Mouse (Mus musculus): ENCODE data around the gene Zfp58. TPM values are rescaled to one million over a fixed set of nuclear protein-coding genes. Genes with fewer than 3 reads are reported as not detected.

Gene Zfp58
- total and polyA plus RNA-seq, 3 experiments = 0.80 to 26.3 (median 13.6) TPM

DNA sequence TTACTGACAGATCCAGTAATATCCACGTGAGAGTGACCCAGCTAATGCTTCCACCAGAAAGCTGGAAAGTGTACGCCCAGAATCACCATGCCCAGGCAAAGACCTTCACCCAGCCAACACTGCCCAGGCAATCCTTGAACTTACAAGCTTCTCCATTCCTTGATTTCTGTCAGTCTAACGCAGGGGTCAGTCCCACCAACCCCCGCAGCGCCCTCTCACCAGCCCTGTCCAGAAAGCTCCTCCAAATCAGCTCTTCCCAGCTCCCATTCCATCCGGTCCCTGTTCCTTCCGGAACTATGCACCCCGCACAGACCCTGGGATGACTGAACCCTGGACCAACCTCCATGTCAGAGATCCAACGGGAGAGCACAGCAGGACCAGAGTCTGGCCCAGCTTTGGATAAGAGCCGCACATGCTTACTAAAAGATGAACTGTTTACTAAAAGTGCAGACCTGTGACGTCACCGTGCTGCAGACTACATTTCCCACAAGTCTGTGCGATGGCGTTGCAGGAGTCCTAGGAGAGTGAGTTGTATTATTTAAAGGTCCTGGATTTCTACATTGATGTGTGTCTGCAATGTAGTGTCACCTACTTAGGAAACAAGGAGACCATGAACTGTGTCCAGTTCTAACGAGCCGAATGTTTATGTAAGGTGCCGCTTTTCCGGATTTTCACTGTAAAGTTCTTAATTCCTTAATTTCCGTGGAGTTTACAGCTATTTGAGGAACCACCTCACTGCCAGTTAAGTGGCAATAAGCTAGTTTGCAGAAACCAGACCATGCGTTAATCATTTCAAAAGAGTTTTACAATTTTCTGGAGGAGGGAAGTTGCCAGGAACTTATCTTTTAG is 49.0 kb downstream of the Zfp58 start, which contains the start of gene Zfp874a:
Gene Zfp874a (minus strand): TSS at position 453 of the 849 bp plus-strand sequence.
- peaks cover 17% of the 10 kb centered on the region for H3K4me1 ChIP-seq (ENCODE audit: insufficient read depth, low read depth, low read length)
- H3K9me3 ChIP-seq (replicated peaks) = no peaks in the 10 kb centered on the region
- ATAC-seq (ENCODE audit: extremely low read depth, insufficient number of reproducible peaks, low FRiP score, poor library complexity, severe bottlenecking) = peak; percentile 97
- no peaks in the 10 kb centered on the region for H3K27me3 ChIP-seq (ENCODE audit: insufficient read depth, low read length)
- no peak for TF ChIP-seq POLR2AphosphoS5 (IDR thresholded peaks at IDR 0.05; ENCODE audit: insufficient replicate concordance, low read depth, low read length)
- H3K36me3 ChIP-seq (replicated peaks) = peaks cover 14% of the 10 kb centered on the region
- peak within 1 kb of the TSS; percentile 68 for H3K4me3 ChIP-seq (ENCODE audit: low read depth, low read length)
- peak; percentile 43 for DNase-seq (ENCODE audit: low spot score)

Other genes starting within 250 kb of the Zfp58 start
- 11.0 and 12.5 TPM in 2 replicates for gene Zfp458, start 222.1 kb downstream of the Zfp58 start, total RNA-seq (2014; fragmentation: Nextera tagmentation)
- 3.7 and 6.9 TPM in 2 replicates for gene Zfp458, start 222.1 kb downstream of the Zfp58 start, total RNA-seq (2017)
- 0.30 and 0.35 TPM in 2 replicates for gene Zfp458, start 222.1 kb downstream of the Zfp58 start, polyA plus RNA-seq (2012)
- 4.4 and 9.2 TPM in 2 replicates for gene Zfp457, start 194.1 kb downstream of the Zfp58 start, total RNA-seq (2014; fragmentation: Nextera tagmentation)
- gene Zfp457, start 194.1 kb downstream of the Zfp58 start, total RNA-seq (2017) = 5.0 and 5.6 TPM in 2 replicates
- gene Zfp457, start 194.1 kb downstream of the Zfp58 start, polyA plus RNA-seq (2012) = 0.09 TPM in 1 of 2 replicates, not detected in the other
- 16.1 and 17.1 TPM in 2 replicates for gene Zfp595, start 168.0 kb downstream of the Zfp58 start, total RNA-seq (2014; fragmentation: Nextera tagmentation)
- 7.6 and 9.2 TPM in 2 replicates for gene Zfp595, start 168.0 kb downstream of the Zfp58 start, total RNA-seq (2017)
- 0.09 and 0.23 TPM in 2 replicates for gene Zfp595, start 168.0 kb downstream of the Zfp58 start, polyA plus RNA-seq (2012)
- gene Gm28044, start 140.0 kb downstream of the Zfp58 start, total RNA-seq (2014; fragmentation: Nextera tagmentation) = 5.2 and 8.1 TPM in 2 replicates
- gene Gm28044, start 140.0 kb downstream of the Zfp58 start, total RNA-seq (2017) = 4.9 and 7.2 TPM in 2 replicates
- gene Gm28044, start 140.0 kb downstream of the Zfp58 start, polyA plus RNA-seq (2012) = not detected in 2 replicates
- gene Zfp953, start 139.9 kb downstream of the Zfp58 start, total RNA-seq (2014; fragmentation: Nextera tagmentation) = 10.3 and 13.4 TPM in 2 replicates
- 5.5 and 6.0 TPM in 2 replicates for gene Zfp953, start 139.9 kb downstream of the Zfp58 start, total RNA-seq (2017)
- 0.04 and 0.13 TPM in 2 replicates for gene Zfp953, start 139.9 kb downstream of the Zfp58 start, polyA plus RNA-seq (2012)
- 1.4 and 3.1 TPM in 2 replicates for gene Gm28041, start 124.8 kb downstream of the Zfp58 start, total RNA-seq (2014; fragmentation: Nextera tagmentation)
- gene Gm28041, start 124.8 kb downstream of the Zfp58 start, total RNA-seq (2017) = 0.52 and 1.4 TPM in 2 replicates
- gene Gm28041, start 124.8 kb downstream of the Zfp58 start, polyA plus RNA-seq (2012) = not detected in 2 replicates
- gene Zfp456, start 124.7 kb downstream of the Zfp58 start, total RNA-seq (2014; fragmentation: Nextera tagmentation) = 6.1 and 13.1 TPM in 2 replicates
- 6.2 and 6.5 TPM in 2 replicates for gene Zfp456, start 124.7 kb downstream of the Zfp58 start, total RNA-seq (2017)
- gene Zfp456, start 124.7 kb downstream of the Zfp58 start, polyA plus RNA-seq (2012) = 0.12 and 0.15 TPM in 2 replicates
- gene Zfp429, start 100.7 kb downstream of the Zfp58 start, total RNA-seq (2014; fragmentation: Nextera tagmentation) = 12.6 and 19.6 TPM in 2 replicates
- gene Zfp429, start 100.7 kb downstream of the Zfp58 start, total RNA-seq (2017) = 4.0 and 9.5 TPM in 2 replicates
- gene Zfp429, start 100.7 kb downstream of the Zfp58 start, polyA plus RNA-seq (2012) = 0.65 and 1.2 TPM in 2 replicates
- gene Zfp459, start 79.1 kb downstream of the Zfp58 start, total RNA-seq (2014; fragmentation: Nextera tagmentation) = not detected in 2 replicates
- 0.05 and 0.06 TPM in 2 replicates for gene Zfp459, start 79.1 kb downstream of the Zfp58 start, total RNA-seq (2017)
- not detected in 2 replicates for gene Zfp459, start 79.1 kb downstream of the Zfp58 start, polyA plus RNA-seq (2012)
- 35.1 and 39.2 TPM in 2 replicates for gene Zfp874a, start 48.9 kb downstream of the Zfp58 start, total RNA-seq (2014; fragmentation: Nextera tagmentation)
- 11.3 and 13.2 TPM in 2 replicates for gene Zfp874a, start 48.9 kb downstream of the Zfp58 start, total RNA-seq (2017)
- gene Zfp874a, start 48.9 kb downstream of the Zfp58 start, polyA plus RNA-seq (2012) = 0.45 and 0.70 TPM in 2 replicates
- 32.2 and 37.7 TPM in 2 replicates for gene Zfp874b, start 16.3 kb downstream of the Zfp58 start, total RNA-seq (2014; fragmentation: Nextera tagmentation)
- 18.6 and 22.0 TPM in 2 replicates for gene Zfp874b, start 16.3 kb downstream of the Zfp58 start, total RNA-seq (2017)
- 0.63 and 0.69 TPM in 2 replicates for gene Zfp874b, start 16.3 kb downstream of the Zfp58 start, polyA plus RNA-seq (2012)
- 3.2 and 4.3 TPM in 2 replicates for gene Gm26965, start 25.6 kb upstream of the Zfp58 start, total RNA-seq (2014; fragmentation: Nextera tagmentation)
- gene Gm26965, start 25.6 kb upstream of the Zfp58 start, total RNA-seq (2017) = 0.55 TPM in 1 of 2 replicates, not detected in the other
- gene Gm26965, start 25.6 kb upstream of the Zfp58 start, polyA plus RNA-seq (2012) = not detected in 2 replicates
- gene Zfp87, start 25.6 kb upstream of the Zfp58 start, total RNA-seq (2014; fragmentation: Nextera tagmentation) = 35.0 and 43.3 TPM in 2 replicates
- 31.5 and 32.8 TPM in 2 replicates for gene Zfp87, start 25.6 kb upstream of the Zfp58 start, total RNA-seq (2017)
- gene Zfp87, start 25.6 kb upstream of the Zfp58 start, polyA plus RNA-seq (2012) = 0.86 and 1.3 TPM in 2 replicates
- gene Zfp748, start 53.3 kb upstream of the Zfp58 start, total RNA-seq (2014; fragmentation: Nextera tagmentation) = 16.6 and 18.4 TPM in 2 replicates
- gene Zfp748, start 53.3 kb upstream of the Zfp58 start, total RNA-seq (2017) = 14.6 and 15.8 TPM in 2 replicates
- 0.25 and 0.28 TPM in 2 replicates for gene Zfp748, start 53.3 kb upstream of the Zfp58 start, polyA plus RNA-seq (2012)
- gene Zfp729b, start 109.2 kb upstream of the Zfp58 start, total RNA-seq (2014; fragmentation: Nextera tagmentation) = 21.3 and 21.7 TPM in 2 replicates
- 25.6 and 26.0 TPM in 2 replicates for gene Zfp729b, start 109.2 kb upstream of the Zfp58 start, total RNA-seq (2017)
- gene Zfp729b, start 109.2 kb upstream of the Zfp58 start, polyA plus RNA-seq (2012) = 0.40 and 0.65 TPM in 2 replicates
- gene Gm49345, start 137.2 kb upstream of the Zfp58 start, total RNA-seq (2014; fragmentation: Nextera tagmentation) = 2.6 and 7.3 TPM in 2 replicates
- gene Gm49345, start 137.2 kb upstream of the Zfp58 start, total RNA-seq (2017) = 3.5 and 5.9 TPM in 2 replicates
- gene Gm49345, start 137.2 kb upstream of the Zfp58 start, polyA plus RNA-seq (2012) = not detected in 2 replicates
- 20.1 and 23.6 TPM in 2 replicates for gene Zfp729a, start 137.2 kb upstream of the Zfp58 start, total RNA-seq (2014; fragmentation: Nextera tagmentation)
- 9.3 and 11.1 TPM in 2 replicates for gene Zfp729a, start 137.2 kb upstream of the Zfp58 start, total RNA-seq (2017)
- gene Zfp729a, start 137.2 kb upstream of the Zfp58 start, polyA plus RNA-seq (2012) = 0.17 and 0.28 TPM in 2 replicates
- gene Zfp738, start 186.5 kb upstream of the Zfp58 start, total RNA-seq (2014; fragmentation: Nextera tagmentation) = 20.3 and 35.4 TPM in 2 replicates
- 16.3 and 17.8 TPM in 2 replicates for gene Zfp738, start 186.5 kb upstream of the Zfp58 start, total RNA-seq (2017)
- 0.26 and 0.47 TPM in 2 replicates for gene Zfp738, start 186.5 kb upstream of the Zfp58 start, polyA plus RNA-seq (2012)
- 16.5 and 17.2 TPM in 2 replicates for gene Zfp65, start 228.6 kb upstream of the Zfp58 start, total RNA-seq (2014; fragmentation: Nextera tagmentation)
- gene Zfp65, start 228.6 kb upstream of the Zfp58 start, total RNA-seq (2017) = 14.6 and 22.7 TPM in 2 replicates
- gene Zfp65, start 228.6 kb upstream of the Zfp58 start, polyA plus RNA-seq (2012) = 0.36 and 0.78 TPM in 2 replicates